Mouse (Mus musculus) heart, postnatal 0 days (tissue): ENCODE data around the gene March10. TPM values are rescaled to one million over a fixed set of nuclear protein-coding genes. Genes with fewer than 3 reads are reported as not detected.

Source experiments
- ATAC-seq: fragments of 200-750 bp; cut with Nextera tagmentation; 2 replicates; pipeline ENCODE4 v1.8.0; 2017; ENCODE audit warnings: low read depth, moderate number of reproducible peaks, moderate library complexity; ENCODE audit not compliant: insufficient read depth
- DNase-seq: peaks from one replicate; pipeline ENCODE4 v3.0.0-alpha.2; 2016; ENCODE audit warnings: low spot score
- H3K27ac ChIP-seq: fragments of 300-500 bp; sonication (generic); 2 replicates; pipeline ENCODE4 v1.5.1; 2014; ENCODE audit warnings: low read depth, mild to moderate bottlenecking
- H3K27me3 ChIP-seq: fragments of 300-500 bp; sonication (generic); 2 replicates; pipeline ENCODE4 v1.6.1; 2014; ENCODE audit warnings: low read length, mixed read lengths; ENCODE audit not compliant: control insufficient read depth, insufficient read depth
- H3K36me3 ChIP-seq: fragments of 300-500 bp; sonication (generic); replicated peaks from 2 replicates; pipeline ENCODE4 v1.6.1; 2014; ENCODE audit warnings: low read length, mixed read lengths; ENCODE audit not compliant: control insufficient read depth, insufficient read depth
- H3K4me1 ChIP-seq: fragments of 300-500 bp; sonication (generic); 2 replicates; pipeline ENCODE4 v1.6.1; 2014; ENCODE audit warnings: antibody characterized with exemption; ENCODE audit not compliant: control insufficient read depth, insufficient read depth
- H3K4me2 ChIP-seq: fragments of 300-500 bp; sonication (generic); 2 replicates; pipeline ENCODE4 v1.6.1; 2014; ENCODE audit warnings: low read depth, mild to moderate bottlenecking, low read length, moderate library complexity
- H3K4me3 ChIP-seq: fragments of 300-500 bp; sonication (generic); 2 replicates; pipeline ENCODE4 v1.5.1; 2014; ENCODE audit warnings: low read depth, low read length
- H3K9ac ChIP-seq: fragments of 300-500 bp; sonication (generic); replicated peaks from 2 replicates; pipeline ENCODE4 v1.6.1; 2014; ENCODE audit warnings: low read depth, low read length, mixed read lengths
- H3K9me3 ChIP-seq: fragments of 300-500 bp; sonication (generic); replicated peaks from 2 replicates; pipeline ENCODE4 v1.6.1; 2016; ENCODE audit warnings: low read length; ENCODE audit not compliant: control insufficient read depth
- CTCF ChIP-seq: IDR thresholded peaks from 2 replicates; pipeline ENCODE4 v1.5.1; 2016; ENCODE audit warnings: antibody characterized with exemption, control low read depth, low read depth
- EP300 ChIP-seq: IDR thresholded peaks from 2 replicates; pipeline ENCODE4 v1.6.1; 2016; ENCODE audit warnings: antibody characterized with exemption, low read depth
- WGBS: fragments of 180-500 bp; shearing (Covaris S2); extraction: QIAGEN DNeasy Blood & Tissue Kit; methylation state at CpG from one replicate; pipeline ENCODE4 v1.1.7; 2014; 5-methylcytosine and 5-hydroxymethylcytosine counted together
- polyA plus RNA-seq: library from polyadenylated mRNA; unstranded; fragments of >200 nt; fragmentation: Nextera tagmentation; extraction: Ambion mirVana; gene quantifications from 2 replicates; pipeline ENCODE4 v1.2.1, GENCODE M21; 2015
- total RNA-seq: library from RNA; depleted of rRNA; stranded (reverse); fragments of >200 nt; gene quantifications from 2 replicates; pipeline ENCODE4 v1.2.3, GENCODE M21; 2014; ENCODE audit warnings: low replicate concordance

The March10 gene
- total and polyA plus RNA-seq, 2 experiments from 2014 or later = not detected

GRCm38 (mm10) chr11:105352152-105352551 is 104.4 kb downstream of the March10 start:
- ATAC-seq (no peak), DNase-seq (no peak)
- no peaks in the 10 kb centered on the region for H3K27me3 ChIP-seq
- peaks cover 23% of the 10 kb centered on the region for H3K4me1 ChIP-seq
- TF ChIP-seq CTCF = no peak
- TF ChIP-seq EP300 = no peak
- H3K4me2 ChIP-seq = no peak overlapping the region
- WGBS = 75% methylated on average over 8 of the region's 8 CpGs
- H3K4me3 ChIP-seq = no peak overlapping the region
- no peaks in the 10 kb centered on the region for H3K36me3 ChIP-seq
- H3K9me3 ChIP-seq = no peaks in the 10 kb centered on the region
- no peak overlapping the region for H3K27ac ChIP-seq
- H3K9ac ChIP-seq = no peak overlapping the region

GRCm38 (mm10) chr11:105350643-105351042 is 105.9 kb downstream of the March10 start:
- Histone ChIP-seq H3K27ac (no peak overlapping the region), H3K36me3 (no peaks in the 10 kb centered on the region), H3K4me2 (no peak overlapping the region), H3K9me3 (no peaks in the 10 kb centered on the region), H3K9ac (no peak overlapping the region), H3K27me3 (no peaks in the 10 kb centered on the region), H3K4me3 (no peak overlapping the region), H3K4me1 (peaks cover 18% of the 10 kb centered on the region)
- ATAC-seq (no peak), DNase-seq (no peak)
- TF ChIP-seq EP300 (no peak), CTCF (no peak)
- 86% methylated on average over 7 of the region's 7 CpGs for WGBS

GRCm38 (mm10) chr11:105349780-105350324 is 106.7 kb downstream of the March10 start:
- TF ChIP-seq CTCF = no peak
- no peak for TF ChIP-seq EP300
- Histone ChIP-seq H3K4me3 (no peak overlapping the region), H3K9me3 (no peaks in the 10 kb centered on the region), H3K4me1 (peaks cover 18% of the 10 kb centered on the region), H3K9ac (no peak overlapping the region), H3K36me3 (no peaks in the 10 kb centered on the region), H3K27ac (no peak overlapping the region), H3K27me3 (no peaks in the 10 kb centered on the region), H3K4me2 (no peak overlapping the region)
- WGBS = 74% methylated on average over 19 of the region's 19 CpGs
- DNase-seq (no peak), ATAC-seq (no peak)

- DNase-seq = no peak
- Histone ChIP-seq H3K4me1 (peaks cover 15% of the 10 kb centered on the region), H3K36me3 (no peaks in the 10 kb centered on the region), H3K9me3 (no peaks in the 10 kb centered on the region), H3K9ac (no peak overlapping the region), H3K27ac (no peak overlapping the region), H3K4me3 (no peak overlapping the region), H3K27me3 (no peaks in the 10 kb centered on the region), H3K4me2 (no peak overlapping the region)
- whole genome bisulfite sequencing = 92% methylated on average over 9 of the region's 9 CpGs
- no peak for TF ChIP-seq EP300
- no peak for TF ChIP-seq CTCF
- ATAC-seq = no peak
These were observed 108.0 kb downstream of the March10 start for GRCm38 (mm10) chr11:105348495-105348982.

- Histone ChIP-seq H3K27ac (no peak overlapping the region), H3K27me3 (no peaks in the 10 kb centered on the region), H3K36me3 (no peaks in the 10 kb centered on the region), H3K9me3 (no peaks in the 10 kb centered on the region), H3K4me1 (peaks cover 4% of the 10 kb centered on the region; the same call in 1 of the 2 replicates), H3K4me3 (no peak overlapping the region), H3K4me2 (0 out of 2 replicates have a peak overlapping the region, but pooled peaks have one; percentile 16), H3K9ac (no peak overlapping the region)
- peak; percentile 71 for ATAC-seq
- peak; percentile 83 for DNase-seq
- peak; percentile 91 for TF ChIP-seq CTCF
- no peak for TF ChIP-seq EP300
- WGBS = 52% methylated on average over 28 of the region's 28 CpGs
These were observed 109.1 kb downstream of the March10 start for GRCm38 (mm10) chr11:105347162-105348161.
